Mouse (Mus musculus): ENCODE data around the gene Klhl10.
A peak's percentile ranks its signal among the peaks of the same experiment; 100 is the strongest.

- TF ChIP-seq ZKSCAN1 (IDR thresholded peaks at IDR 0.05; ENCODE audit: low read depth, low read length) (no peak), POLR2A (IDR thresholded peaks at IDR 0.05; ENCODE audit: control insufficient read depth in 1 of 2, insufficient read depth in 1 of 2, low read depth in 1 of 2, low read length in 2 of 2, poor library complexity in 1 of 2) (no peak), TAL1 (IDR thresholded peaks at IDR 0.05; ENCODE audit: low read length) (no peak), CTCF (IDR thresholded peaks at IDR 0.05 in 2 of 3, conservative IDR thresholded peaks at IDR 0.05 in 1 of 3; ENCODE audit: control insufficient read depth in 1 of 3, insufficient read depth in 1 of 3, low read depth in 2 of 3, low read length in 3 of 3, poor library complexity in 1 of 3, severe bottlenecking in 1 of 3) (peak in 1 of 3 experiments; percentile 16; a peak in 1 of 6 replicates), E2F4 (IDR thresholded peaks at IDR 0.05; ENCODE audit: borderline replicate concordance, low read depth, low read length) (no peak), TBP (IDR thresholded peaks at IDR 0.05; ENCODE audit: low read depth, low read length) (no peak), EP300 (IDR thresholded peaks at IDR 0.05; ENCODE audit: low read depth in 1 of 2, low read length in 2 of 2) (no peak), MAZ (IDR thresholded peaks at IDR 0.05; ENCODE audit: low read depth, low read length) (no peak)
Measured at GRCm38 (mm10) chr11:100414021-100414913, 27.4 kb upstream of the Klhl10 start, which contains the start of gene P3h4.
